Mouse (Mus musculus): ENCODE results near the gene Tmsb4x.

Gene Tmsb4x

DNA sequence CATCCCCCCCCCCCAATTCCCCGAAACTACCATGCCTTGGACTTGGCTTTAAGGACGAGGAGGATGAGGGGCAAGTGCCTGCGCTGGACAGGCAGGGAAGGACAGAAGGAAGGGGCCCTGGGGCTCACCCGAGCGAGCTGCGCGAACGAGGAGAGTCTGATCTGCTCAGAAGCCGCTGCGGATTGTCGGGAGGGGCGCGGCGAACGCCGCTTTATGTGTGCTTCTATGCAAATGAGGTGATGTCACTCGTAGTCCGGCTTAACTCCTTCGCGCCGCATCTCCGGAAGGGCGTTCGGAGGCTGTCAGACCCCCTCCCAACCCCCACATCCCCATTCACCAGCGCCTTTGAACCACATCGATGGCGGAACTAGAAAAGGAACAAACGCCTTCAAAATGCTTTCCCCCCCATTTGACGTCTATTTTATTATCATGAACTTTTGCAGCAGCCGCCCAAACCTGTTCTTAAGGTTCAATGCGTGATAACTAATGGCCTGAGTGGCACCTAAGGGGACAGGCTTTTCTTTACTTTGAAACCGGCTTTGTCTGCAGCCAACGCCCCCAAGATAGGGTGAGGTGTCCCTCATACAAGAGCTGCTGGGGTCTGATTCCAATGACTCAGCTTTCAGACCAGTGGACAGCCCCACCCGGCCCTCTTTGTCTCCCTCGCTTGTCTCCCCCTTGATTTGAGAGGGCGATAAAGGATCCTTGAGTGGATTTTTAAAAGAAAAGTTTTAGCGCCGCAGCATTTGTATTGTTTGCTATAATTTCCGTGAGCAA, at the start of gene Tmsb4x:
Tmsb4x (minus strand) TSS at position 338 of the 777 bp plus-strand sequence.
- DNase-seq = peak; percentile 69

DNA sequence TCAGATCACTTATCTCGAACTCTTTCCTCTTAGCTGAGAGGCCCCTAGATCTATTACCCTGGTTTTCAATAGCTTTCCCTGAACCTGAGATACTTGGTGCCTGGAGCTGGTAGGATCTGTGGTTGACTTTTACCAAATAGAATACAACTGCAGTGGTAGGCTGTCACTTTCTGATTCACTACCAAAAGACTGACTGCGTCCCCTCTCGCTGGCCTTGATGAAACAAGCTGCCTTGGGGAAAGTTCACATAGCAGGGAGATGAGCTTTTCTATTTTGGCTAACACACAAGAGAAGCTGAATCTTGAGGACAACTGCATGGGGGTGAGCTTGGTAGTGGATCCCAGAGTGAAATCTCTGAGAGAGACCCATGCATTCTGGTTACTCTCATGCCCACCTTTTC, 32.6 kb upstream of the Tmsb4x start:
- no peak for DNase-seq

DNA sequence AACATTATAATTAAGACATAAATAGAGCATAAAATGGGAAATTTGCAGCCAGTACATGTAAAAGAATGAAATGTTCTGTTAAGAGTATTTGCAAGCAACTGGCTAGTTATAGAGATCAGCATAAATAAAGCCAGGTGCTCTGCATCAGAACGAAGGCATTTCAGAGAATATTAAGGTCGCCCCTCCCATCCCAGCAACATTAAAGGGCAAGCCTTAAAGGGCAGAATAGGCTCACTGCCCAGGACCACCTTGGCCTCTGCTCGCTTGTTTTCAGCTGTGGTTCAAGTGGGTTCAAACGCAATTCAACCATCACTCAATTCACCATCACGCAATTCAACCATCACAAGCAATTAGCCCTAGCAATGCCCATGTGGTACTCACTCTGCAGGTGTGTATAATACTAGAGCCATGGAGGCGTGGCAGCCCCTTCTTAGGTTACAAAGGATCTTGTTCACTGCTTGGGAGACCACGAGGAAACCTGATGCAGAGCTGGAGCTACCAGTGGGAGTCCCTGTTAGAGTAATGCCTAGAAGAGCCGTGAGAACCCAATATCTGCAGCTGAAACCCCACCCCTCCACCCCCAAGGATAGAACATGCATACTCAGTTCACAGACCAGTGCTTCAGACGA, 30.3 kb upstream of the Tmsb4x start:
- no peak for DNase-seq

DNA sequence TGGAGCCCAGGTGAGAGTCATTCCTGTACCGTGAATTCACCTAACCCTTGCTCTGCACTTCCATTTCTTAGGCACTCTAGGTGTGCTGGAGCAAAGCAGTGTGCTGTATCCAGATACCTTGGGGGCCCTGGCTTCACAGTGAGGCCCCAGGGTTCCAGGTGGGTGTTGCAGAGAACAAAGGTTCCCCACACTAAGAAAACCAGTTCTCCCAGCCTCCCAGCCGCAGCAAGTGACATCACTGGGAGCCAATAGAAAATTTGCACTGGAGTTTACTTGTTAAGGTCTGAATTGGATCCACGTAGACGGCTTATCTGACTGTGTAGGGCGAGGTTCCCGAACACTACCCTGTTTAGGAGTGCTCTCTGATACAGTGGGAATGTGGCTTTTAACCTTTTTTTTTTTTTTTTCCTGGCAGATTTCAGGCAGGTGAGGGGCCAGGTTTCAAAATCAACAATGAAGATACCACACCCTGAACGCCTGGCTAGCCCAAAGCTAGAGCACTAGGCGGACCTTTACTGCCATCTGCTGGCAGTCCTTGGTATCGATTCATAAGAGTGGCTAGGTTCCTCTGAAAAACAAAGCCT, 24.1 kb upstream of the Tmsb4x start:
- peak; percentile 64 for DNase-seq

DNA sequence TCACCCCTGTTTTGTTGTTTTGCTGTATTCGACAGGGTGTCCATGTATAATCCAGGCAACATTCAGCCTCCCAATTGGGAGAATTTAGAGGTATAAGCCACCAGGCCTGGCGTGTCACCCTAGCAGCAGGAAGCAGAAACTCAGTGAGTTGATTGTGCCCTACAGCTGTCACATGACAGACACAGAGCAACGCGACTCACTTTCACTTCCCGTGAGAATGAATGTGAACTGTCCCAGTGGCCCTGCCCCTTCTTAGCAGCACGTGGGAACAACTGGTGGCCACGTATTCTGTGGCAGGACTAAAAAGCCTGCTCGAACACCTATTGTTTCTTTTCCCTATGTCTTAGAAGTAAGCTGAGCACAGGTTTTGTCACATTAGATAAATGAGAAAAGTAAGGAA, 22.0 kb upstream of the Tmsb4x start:
- DNase-seq = no peak

DNA sequence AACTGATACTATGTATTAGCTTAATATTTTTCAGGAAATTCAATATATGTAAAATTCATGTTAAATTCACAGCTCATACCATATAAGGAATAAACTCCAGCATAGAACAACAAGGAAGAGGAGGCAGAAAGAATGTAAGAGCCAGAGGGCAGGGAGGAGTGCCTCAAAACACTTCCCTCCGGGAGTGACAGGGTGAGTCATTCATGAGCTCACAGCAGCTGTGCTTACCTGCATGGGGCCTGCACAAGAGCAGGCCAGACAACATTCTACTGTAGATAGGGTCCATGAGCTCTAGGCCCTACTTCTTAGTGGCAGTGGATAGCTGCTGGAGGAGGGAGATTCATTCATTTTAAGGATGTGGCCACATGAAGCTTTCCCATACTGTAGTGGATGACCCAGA, 20.7 kb upstream of the Tmsb4x start:
- DNase-seq = no peak

DNA sequence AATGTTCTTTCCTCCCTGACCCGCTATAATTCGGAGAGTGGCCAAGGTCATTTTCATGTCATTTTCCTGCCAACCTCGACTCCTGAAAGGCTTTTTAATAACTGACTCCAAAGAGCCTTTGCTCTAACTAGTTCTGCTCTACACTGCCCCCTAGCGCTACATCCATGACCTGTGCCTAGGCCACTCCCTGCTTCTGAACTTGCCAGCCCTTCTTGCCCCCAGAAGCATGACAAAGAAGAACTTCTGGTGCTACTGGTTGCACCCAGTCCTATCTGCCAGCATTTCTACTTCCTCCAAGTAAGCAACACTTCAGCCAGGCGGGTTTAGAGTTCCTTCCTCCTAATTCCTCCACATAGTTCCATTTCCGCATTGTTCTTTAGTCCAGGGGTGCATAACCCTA, 20.1 kb upstream of the Tmsb4x start:
- peak; percentile 58 for DNase-seq

DNA sequence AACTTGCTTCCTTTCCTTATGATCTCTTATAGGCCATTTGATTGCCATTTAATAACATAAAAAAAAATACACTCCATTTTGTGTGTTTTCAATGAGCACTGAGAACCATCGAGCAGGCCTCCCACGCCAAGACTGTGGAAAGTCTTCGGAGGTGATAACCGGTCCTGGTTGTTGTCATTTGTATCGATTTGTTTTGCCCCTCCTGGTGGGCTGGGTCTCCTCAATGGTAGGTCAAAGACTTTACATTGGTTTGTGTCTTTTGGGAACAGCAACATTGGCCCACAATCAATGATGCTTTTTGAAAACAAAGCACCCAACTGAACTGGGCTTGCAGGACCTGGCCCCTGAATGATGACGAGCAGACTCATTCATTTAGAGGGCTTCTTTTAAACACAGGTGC, 18.6 kb upstream of the Tmsb4x start:
- no peak for DNase-seq

DNA sequence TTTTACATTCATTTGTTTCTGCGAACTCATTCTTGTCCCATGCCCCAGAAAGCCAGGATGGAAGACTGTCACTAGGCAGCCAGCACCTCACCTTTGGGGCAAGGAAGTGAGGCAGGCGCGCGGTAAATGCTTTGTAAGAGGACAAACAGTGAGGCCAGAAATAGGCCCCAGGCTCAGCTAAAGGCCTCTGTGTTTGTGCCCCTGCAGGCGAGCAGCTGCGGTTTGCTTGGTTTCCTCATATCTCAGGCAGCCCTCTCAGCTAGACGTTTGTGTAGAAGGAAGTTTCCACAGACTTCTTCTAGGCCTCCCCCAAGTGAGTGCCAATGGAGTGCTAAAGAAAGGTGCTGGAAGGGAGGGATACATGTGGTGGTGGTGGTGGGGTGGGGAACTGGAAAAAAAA, 18.0 kb upstream of the Tmsb4x start:
- no peak for DNase-seq

DNA sequence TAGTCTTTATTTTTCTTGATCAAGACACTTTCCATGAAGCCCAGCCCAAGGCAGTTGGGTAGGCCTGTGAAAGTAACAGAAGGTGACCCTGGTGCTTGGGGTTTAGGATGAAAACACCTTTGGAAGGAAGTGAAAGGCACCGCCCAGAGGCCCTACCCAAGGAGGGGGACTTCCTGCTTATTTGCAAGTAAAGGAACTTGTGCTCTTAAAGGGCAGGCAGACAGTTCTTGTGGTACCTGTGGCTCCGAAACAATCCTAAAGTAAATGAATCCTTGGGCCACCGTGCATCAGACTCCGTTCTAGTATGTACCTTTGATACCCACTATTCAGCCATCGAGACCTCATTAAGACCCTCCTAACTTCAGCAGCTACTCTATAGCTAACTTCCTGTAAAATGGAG, 17.5 kb upstream of the Tmsb4x start:
- DNase-seq = no peak

DNA sequence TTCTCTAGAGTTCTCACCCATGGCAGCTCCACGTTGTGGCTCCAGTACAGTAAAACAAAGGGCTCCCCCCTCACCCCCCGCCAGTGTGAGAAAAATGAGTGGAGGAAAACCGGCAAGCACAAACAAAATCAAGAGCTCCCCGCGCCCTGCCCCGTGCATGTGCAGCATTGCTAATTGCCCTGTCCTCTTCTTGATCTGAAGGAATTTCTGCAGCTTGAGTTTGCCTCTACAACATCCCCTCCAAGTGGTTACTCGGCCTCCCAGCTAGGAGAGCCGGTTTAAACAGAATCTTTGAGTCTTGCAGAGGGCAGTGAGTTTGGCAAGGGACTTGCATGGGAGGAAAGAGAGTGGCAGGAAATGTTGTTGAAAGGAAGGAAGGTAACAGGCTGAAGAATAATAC, 3.6 kb upstream of the Tmsb4x start:
- peak; percentile 43 for DNase-seq

DNA sequence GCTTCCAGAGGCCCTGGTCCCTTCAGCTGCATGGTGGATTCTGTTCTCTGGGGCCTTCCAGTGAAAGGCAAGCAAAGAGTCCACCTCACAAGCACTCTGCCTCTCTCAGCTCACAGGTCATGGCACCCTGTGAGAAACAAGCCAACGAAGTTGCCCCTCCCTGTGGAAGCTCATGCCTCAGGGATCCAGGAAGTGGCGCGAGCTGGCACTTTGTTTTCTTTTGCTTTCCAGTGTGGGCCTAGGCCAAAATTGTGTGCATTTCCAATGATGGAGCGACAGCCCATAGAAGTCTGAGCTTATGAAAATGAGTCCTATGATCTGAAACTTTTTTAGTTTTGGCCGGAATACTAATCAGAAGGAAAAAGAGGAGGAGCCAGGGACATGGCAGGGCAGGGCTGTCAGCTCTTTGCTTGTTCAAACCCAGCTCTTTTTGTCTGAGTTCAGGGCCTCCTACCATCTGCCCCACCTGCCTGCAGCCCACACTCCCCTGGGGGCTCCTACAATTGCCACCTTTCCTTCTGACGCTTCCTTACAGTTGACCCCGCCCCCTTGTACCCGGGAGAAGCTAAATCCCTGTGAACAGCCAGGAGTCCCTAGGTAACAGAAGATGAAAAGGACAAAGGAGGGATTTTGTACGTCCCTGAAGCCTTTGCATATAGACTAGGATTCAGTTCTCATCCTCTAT, 2.9 kb upstream of the Tmsb4x start:
- DNase-seq = no peak

DNA sequence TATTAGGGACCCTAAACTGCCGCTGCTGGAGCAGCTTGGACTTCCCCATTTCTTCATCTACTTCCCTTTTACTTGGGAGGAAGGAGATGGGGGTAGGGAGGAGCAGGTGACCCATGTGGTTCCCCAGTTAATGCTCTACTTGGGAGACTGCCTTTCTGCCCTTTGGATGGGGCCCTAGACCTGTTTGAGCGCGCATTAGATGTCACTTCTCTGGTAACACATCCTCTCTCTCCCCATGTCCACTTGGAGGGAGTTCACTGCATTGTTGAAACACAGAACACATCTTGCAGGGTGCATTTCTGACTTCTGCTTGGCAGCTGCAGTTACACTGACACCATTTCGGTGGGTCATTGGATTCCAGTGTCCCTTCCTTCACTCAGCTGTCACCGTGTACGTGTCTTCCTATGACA, 1.2 kb upstream of the Tmsb4x start:
- peak; percentile 34 for DNase-seq

DNA sequence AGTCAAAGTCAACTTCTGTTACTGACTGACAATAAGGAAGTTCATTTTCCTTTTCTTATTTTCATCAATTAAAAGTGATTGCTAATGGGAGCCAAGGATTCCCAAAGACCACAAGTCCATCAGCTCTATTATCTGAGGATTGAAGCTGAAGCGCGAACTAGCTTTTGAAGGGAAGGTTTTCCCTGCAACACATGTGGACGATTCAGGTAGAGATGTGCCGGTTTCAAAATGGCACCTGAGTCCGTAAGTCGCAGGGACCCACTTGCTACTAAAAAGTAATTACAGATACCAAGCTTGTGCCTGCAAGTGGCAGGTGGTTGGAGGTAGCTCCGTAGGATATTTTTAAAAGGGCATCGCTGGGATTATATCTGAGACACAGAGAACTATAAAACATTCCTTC, 713 bp upstream of the Tmsb4x start:
- DNase-seq = no peak

DNA sequence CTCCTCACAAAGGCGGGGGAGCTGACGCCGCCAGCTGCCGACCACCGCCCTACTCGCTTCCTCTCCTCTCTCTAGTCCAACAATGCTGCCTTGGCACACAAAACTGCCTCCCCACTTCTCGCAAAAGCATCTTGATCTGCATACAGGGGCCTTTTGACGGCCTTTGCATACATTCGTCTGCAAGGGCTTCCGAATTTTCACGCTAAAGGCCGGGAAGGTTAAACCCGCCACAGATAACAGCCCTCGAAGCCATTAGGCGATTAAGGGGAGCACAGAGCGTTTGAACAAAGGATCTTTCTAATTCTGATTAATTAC, 652 bp downstream of the Tmsb4x start:
- peak; percentile 27 for DNase-seq

DNA sequence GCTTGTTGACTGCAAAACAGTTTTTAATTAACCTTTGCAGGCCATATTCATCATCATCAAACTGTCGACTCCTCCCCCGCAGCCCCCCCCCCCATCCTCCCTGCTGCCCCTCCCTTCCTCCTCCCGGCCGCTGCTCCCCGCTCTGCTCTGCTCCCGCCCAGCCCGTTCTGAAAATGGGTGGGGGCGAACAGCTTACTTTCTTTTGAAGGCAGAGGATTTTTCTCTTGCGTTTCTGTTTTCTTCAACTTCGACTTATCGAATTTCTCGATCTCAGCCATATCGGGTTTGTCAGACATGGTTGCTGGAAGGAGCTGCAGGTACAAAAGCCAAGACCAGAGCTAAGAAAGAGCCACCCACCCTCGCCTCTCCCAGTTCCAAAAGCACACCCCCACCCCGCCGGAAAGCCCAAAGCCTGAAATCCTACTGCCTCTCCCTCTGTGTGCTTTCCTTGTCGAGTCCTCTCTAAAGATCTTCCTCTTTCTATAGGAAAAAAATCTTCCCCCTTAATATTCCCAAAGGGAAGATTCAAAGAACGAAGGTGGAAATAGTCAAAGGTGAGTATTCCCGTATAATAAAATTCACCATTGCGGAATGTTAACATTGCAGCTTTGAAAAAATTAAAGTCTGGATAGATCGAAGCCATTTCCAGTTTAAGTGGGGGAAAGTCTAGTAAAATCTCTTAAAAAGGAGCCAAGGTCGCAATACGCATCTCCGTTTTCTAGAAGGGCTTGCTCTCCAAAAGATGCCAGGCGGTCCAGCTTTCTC, 1.2 kb downstream of the Tmsb4x start:
- DNase-seq = no peak

DNA sequence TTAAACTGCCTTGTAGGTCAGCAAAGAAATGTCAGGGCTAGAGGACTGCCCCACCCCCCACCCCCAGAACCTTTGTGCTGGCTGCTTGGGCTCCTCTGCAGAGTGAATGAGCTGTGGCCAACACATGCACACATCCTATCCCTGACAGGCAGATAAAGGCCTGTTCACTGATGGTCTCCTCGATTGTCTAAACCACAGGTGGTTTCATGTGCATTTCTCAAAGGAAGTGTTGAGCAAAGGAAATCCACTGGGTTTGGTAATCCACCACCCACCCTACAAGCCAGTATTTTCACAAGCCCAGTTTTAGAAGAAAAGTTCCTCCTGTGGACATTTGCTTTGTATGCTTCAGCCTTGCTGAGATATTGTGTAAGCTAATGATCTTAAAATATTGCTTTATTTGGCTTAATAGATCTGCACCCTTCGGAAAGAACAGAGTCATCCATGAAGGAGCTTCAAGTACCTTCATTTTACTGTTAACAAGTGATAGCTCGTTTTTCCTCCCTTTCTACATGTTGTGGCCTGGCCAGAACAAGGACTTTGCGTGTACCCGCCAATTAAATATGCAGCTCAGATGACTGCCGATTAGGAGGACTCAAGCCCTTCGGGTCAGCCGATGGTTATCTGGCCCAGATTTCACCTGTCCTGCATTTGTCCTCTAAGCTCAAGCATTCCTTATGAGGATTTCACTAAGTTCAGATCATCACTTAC, 3.1 kb downstream of the Tmsb4x start:
- DNase-seq = peak; percentile 6

DNA sequence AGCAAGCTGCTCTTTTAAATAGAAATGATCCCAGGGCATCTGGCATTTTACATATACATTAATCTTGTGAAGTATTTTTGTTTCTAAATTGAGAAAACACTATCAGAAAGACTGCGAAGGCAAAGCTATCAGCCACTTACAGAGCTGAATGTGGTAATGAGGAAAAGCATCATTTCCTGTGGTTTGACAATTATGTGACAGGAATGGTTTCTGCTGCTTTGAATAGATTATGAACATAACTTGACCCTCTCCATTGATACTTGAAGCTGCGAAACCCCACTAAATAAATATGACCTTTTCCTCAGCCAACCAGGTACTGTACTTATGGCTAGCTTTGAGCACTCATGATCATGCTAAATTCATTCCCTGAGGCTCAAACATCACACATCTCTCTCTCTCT, 7.8 kb downstream of the Tmsb4x start:
- DNase-seq = no peak

DNA sequence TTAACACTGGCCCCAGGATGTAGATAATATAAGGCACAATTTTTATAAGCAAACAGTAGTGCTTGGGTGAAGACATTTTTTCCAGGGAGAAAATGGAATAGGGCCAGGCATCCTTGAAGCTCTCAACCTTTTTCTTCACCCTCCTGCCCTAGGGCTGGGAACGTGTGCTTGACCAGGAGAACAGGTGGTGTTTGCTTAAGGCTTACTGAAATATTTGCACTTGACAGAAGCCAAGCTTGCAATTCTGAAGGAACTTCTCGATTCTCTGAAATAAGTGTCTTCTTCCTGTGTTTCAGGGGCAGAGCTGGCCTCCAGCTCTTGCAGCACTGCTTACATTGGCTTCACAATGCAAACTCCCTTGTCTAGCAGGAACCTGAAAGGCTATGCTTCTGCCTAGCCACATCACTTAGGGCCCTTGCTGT, 13.9 kb downstream of the Tmsb4x start:
- DNase-seq = no peak

DNA sequence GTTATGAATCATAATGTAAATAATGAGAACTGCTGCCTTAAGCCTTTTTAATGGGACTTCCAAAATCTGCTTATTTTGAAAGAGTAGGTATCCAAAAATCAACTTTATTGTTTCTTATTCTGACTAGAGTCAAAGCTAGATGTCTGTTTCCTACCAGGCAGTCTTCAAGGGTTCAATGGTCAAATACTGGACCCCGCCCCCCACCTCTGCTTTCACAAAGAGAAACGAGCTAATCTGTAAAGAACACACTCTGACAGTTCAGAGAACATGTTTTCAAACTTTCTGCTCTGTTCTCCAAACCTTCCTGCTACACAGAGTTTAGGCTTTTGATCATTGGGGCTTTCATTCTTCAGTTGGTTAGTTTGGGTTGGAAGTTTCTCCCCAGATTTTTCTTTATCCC, 22.8 kb downstream of the Tmsb4x start:
- DNase-seq = peak; percentile 18

DNA sequence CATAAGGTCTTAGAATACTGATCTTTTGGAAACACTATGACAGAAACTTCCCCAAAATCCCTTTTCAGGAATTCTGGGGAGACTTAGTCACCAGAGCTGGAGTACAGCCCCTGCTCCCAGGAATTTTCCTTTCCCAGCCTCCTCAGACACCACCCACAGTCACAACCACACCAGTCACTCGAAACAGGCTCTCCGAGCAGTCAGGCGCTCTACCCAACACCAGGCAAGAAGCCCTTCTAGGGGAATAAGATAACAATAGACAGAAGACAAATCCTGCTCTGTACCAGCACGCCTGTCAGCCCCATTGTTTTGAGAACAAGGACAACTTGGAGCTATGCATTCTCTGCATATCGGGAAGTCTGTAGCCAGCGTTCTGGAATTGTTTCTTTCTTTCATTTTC, 25.6 kb downstream of the Tmsb4x start:
- no peak for DNase-seq

DNA sequence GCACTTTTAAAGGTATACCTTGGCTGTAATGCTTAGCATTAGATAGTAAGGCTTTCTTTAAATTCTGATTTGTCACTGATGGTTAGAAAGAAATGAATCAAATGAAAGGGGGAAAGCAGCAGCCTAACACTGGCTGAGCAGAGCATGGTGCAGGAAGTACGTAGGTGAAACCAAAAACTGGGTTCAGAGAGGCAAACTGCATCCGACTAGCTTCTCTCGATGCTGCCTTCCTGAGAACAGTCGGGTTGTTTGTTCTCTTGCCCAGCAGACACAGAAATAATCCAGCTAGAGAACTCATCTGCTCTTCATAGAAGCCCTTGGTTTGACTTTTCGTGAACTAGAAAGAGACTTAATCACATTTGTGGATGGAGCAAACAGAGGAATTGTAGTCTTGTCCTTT, 26.7 kb downstream of the Tmsb4x start:
- no peak for DNase-seq

All from kidney, adult 9 months (tissue).